Mouse (Mus musculus) spleen, postnatal 36 days (tissue): ENCODE data around the gene Nle1.
"Not testable (repeated sequence)": the region's sequence is repeated elsewhere in the genome, so short reads cannot be mapped to it uniquely, and the experiment has no call there.

ENCODE experiments used
- DNase-seq, 2 experiments: peaks; one replicate each; pipeline ENCODE4 v3.0.0; 2022; ENCODE audit warnings: low spot score in 2 of 2, mixed read lengths in 1 of 2

Nle1 gene

DNA sequence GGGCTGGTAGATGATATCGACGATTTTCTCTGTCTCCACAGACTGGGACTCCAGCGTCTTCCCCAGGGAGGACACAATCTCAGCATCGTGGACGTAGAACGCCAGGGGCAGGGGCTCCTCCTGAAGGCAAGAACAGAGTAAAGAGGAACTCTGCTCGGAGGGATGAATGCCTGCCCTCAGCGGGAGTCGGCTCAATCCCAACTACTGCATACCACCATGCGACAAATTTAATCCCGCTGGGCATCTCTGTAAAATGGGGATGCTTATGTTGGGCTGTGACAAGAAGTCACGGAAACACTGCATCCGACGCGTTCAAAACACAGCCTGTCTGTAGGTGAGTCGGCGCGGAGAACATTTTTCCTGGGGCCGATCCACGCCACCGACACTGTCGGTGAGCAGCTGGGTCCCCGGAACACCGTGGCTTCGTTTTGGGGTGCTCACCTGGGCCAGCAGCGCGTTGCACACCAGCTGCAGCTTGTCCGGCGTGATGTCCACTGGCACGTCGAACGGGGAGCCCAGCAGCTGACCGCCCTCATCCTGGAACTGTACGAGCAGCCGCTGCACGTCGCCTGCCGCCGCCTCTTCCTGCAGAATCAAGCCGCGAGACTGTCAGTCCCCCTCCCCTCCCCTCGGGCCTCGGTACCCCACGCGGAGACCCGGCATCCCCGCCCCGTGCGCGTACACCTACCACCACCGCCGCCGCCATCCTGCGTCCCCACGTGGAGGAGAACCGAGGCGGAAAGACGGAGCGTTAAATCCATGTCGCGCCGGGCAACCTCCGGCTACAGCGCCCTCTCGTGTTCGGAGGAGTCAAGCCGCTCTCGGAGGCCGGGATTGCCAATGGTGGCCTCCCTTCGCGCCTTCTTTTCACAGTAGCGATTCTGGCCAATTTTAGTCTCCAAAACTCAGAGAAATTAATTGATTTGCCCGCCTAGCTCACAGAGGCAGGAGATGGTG lies at the start of gene Nle1:
Gene Nle1 (minus strand): TSS at position 761 of the 957 bp plus-strand sequence.
- DNase-seq = peak; percentile 87 to 91

DNA sequence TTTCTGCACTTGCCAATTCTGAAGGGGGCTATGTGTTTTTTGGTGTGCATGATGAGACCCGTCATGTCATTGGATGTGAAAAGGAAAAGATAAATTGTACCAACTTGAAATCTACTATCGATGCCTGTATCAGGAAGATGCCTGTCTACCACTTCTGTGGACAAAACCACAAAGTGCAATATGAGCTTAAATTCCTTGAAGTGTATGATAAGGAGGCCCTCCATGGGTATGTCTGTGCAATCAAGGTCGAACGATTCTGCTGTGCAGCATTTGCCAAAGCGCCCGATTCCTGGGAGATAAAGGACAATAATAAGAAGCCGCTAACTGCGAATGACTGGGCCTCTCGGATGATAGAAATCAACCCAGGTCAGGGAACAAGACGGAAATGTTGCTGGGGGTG lies 48.7 kb upstream of the Nle1 start:
- no peak for DNase-seq

GRCm38 (mm10) chr11:82954631-82955030 lies 46.4 kb upstream of the Nle1 start:
- DNase-seq = no peak

GRCm38 (mm10) chr11:82952612-82953542 lies 44.7 kb upstream of the Nle1 start:
- peak; percentile 81 to 83 for DNase-seq

- DNase-seq = peak; percentile 42 to 63
These were observed 43.8 kb upstream of the Nle1 start for GRCm38 (mm10) chr11:82951865-82952611.

- DNase-seq = no peak
These were observed 42.7 kb upstream of the Nle1 start, which contains the start of gene Slfn5 for GRCm38 (mm10) chr11:82950736-82951481. Slfn5 (plus strand) TSS chr11:82951349.

- no peak for DNase-seq
These were observed 40.8 kb upstream of the Nle1 start for GRCm38 (mm10) chr11:82949036-82949435.

- DNase-seq = peak; percentile 27 to 44
These were observed 39.2 kb upstream of the Nle1 start for GRCm38 (mm10) chr11:82947457-82947856.

- DNase-seq = no peak
These were observed 37.4 kb upstream of the Nle1 start for GRCm38 (mm10) chr11:82945636-82946035.

GRCm38 (mm10) chr11:82943336-82943735 lies 35.1 kb upstream of the Nle1 start:
- DNase-seq = no peak

DNA sequence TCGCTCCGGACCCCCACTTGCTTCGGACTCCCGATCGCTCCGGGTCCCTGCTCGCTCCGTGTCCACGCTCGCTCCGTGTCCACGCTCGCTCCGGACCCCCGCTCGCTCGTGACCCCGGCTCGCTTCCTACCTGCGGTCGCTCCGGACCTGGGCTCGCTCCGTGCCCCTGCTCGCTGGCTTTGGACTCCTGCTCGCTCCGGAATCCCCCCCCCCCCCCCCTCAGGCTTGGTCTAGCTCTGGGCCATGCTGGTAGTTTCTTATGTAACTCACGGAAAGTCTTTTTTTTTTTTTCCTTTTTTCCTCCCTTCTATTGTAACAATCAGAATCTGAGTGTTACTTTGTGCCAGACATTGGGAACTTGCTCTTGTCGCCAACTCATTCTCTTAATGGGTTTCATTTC lies 25.0 kb upstream of the Nle1 start:
- no peak for DNase-seq

- DNase-seq = not testable (repeated sequence)
These were observed 23.6 kb upstream of the Nle1 start for GRCm38 (mm10) chr11:82931671-82932450.

DNA sequence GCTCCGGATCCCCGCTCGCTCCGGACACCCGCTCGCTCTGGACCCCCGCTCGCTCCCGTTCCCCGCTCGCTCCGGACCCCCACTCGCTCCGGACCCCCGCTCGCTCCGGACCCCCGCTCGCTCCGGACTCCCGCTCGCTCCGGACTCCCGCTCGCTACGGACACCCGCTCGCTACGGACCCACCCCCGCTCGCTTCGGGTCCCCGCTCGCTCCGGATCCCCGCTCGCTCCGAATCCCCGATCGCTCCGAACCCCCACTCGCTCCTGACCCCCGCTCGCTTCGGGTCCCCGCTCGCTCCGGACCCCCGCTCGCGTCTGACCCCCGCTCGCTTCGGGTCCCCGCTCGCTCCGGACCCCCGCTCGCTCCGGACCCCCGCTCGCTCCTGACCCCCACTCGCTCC lies 22.9 kb upstream of the Nle1 start:
- not testable (repeated sequence) for DNase-seq

- not testable (repeated sequence) for DNase-seq
These were observed 22.3 kb upstream of the Nle1 start for GRCm38 (mm10) chr11:82930391-82930955.

DNA sequence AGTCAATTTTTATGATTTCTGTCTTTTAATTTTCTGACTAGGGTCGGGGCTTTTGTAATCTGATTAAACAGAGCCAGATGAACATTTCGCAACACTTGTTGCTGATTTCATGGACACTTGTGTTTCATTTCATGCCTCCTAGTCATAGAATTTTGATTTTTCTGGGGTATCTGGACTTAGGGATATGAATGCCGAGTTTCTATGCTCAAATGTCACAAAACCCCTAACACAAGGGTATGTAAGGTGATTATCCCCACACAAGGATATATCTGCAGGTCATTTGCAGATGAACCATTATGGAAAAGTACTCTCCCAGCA lies 21.4 kb upstream of the Nle1 start:
- no peak for DNase-seq

- DNase-seq = no peak
These were observed 20.9 kb upstream of the Nle1 start for GRCm38 (mm10) chr11:82928897-82929632.

DNA sequence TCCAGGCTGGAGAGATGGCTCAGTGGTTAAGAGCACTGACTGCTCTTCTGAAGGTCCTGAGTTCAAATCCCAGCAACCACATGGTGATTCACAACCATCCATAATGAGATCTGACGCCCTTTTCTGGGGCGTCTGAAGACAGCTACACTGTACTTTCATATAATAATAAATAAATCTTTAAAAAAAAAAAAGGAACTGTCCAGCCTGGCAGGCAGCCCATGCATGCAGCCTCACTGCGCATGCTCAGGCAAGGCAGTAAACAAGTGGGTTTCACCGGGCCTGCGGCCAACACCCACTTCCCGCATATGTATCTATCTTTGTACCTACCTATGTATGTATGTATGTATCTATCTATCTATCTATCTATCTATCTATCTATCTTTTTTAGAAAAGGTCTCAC lies 15.7 kb upstream of the Nle1 start:
- DNase-seq = not testable (repeated sequence)

- no peak for DNase-seq
These were observed 13.5 kb upstream of the Nle1 start for GRCm38 (mm10) chr11:82921691-82922090.

DNA sequence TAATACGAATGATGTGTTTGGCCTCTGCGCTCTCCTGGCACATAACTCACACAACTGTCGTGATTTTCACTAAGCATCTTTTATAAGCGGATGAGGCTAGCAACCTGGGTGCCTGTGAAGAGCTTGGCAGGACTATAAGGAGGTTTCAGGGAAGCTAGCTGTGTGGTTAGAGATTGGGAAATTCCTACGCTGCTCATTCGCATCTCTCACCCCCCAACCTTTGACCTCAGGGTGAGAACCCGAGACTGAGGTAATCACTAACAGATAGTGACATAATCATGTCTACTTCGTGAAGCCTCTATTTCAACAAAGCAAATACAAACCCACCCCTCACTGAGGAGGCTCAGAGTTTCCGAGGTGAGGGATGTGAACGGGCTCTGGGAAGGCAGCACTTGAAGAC lies 12.6 kb upstream of the Nle1 start:
- no peak for DNase-seq
